Mouse (Mus musculus): ENCODE measurements at regions not wholly inside any gene's neighbourhood (a gene's known extent, or its start where the extent isn't known, plus 50 kb on each side); places are given as distances from the start of the nearest gene placed in this dataset.
"Not testable (repeated sequence)": the region's sequence is repeated elsewhere in the genome, so short reads cannot be mapped to it uniquely, and the experiment has no call there.

DNA sequence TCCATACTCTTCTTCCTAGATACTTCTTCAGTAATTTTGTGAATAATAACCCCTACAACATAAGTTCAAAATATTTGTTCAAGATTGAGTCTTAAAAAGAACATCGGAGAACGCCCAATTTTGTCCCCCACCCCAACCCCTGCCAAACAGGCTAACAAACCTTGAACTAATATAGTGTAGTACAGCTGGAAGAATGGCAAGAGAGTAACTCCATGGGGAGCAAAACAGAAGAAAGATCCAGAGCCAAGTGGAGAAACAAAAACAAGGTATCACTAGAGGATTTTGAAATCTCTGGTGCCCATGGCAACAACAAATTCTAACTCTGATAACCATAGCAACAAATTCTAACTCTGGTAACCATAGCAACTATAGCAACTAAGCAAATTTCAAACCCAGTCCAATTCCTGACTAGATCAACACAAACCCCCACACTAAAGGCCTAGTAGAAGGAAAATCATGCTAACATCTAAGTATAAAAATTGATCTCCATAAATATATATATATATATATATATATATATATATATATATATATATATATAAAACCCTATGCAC lies 74.2 kb upstream of the Magee2 start:
- DNase-seq (ENCODE audit: low read depth, low spot score), result peak; percentile 50

DNA sequence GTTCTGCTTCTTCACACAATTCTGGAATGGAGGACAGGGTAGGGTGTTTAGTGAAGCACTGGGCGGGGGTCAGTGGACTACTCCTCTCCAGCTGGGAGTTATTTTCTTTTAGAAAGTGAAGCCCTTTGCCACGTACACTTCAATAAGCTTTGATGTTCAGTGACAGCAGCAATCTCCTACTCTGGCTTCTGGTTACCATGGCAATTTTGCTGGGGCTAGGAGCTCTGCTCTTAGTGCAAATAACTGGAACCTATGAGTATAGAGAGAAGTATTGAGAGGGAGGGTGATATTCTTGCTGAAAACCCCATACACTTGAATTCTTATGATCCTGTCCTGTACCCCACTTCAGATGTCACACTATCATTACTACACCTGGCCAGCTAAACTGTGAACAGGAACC lies 94.5 kb upstream of the Magee2 start:
- DNase-seq (ENCODE audit: low read depth, low spot score), result no peak

DNA sequence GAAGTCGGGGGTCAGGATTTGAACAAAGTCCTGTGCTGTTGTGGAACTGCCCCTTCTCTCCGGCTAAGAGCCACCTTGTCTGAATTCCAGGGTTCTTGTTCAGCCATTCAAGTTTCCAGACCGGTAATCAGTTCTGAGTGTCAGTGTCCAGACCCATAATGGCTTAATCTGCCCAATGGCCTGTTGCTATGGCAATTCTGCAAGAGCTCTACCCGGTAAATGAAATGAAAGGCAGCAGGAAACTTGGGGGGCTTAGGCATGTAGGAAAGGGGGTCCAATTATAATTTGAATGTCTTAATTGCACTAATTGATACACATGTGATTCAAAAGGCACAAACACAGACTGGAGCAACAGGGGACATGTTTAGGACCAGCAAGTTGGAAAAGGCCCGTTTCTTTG lies 95.7 kb upstream of the Magee2 start:
- DNase-seq (ENCODE audit: low read depth, low spot score), result not testable (repeated sequence)

DNA sequence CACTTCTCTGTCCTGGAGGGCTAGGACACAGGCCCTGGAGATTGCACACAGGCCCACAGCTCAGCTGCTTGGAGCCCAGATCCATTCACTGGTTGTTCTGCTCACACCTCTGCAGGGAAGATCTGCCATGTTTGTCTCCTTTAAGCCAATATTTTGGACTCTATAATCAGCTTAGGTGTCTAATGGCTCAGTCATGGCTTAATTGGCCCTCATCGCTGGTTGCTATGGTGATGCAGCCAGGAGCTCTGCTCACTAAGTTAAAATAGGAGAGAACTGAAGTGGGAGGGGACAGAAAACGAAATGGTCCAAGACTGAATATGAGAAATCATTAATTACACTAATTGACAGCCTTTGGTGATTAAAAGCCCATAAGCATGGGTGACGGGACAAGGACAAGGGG lies 96.3 kb upstream of the Magee2 start:
- DNase-seq (ENCODE audit: low read depth, low spot score), result not testable (repeated sequence)

DNA sequence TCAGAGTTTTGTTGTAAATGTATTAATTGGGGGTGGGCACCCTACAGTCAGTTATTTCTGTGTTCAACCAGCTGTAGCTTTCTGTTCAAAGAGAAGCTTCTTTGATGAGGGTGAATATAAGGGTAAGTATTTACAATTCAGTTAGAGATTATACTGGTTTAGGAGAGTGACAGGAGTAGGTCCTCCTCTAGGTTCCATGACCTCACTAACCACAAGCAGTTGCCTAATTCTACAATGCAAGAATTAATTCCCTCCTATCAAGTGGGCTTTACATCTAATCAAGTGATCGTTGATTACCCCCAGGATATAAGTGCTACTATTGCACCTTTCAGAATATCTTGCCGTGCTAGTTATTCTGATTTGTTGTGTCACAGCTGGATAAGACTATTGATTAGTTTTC lies 101.1 kb upstream of the Pbdc1 start:
- DNase-seq (ENCODE audit: low read depth, low spot score), result no peak

DNA sequence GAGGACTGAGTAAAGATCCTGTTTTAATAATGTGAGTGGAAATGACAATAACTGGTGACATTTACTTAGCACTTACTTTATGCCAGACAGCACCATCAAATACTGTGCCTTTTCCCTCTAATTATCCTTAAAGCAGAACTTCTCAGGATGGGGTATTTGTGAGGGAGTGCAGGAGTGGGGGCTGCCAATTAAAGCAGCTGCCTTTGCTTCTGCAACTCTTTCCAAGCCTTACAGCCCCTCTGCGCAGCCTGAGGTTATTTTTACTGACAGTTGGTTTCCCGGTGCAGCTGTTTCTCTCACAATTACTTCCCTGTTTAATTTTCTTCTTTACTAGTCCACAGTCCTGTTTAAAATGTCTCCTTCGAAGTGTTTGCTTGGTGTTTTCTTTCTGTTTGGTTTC lies 76.3 kb upstream of the Pbdc1 start:
- no peak for DNase-seq (ENCODE audit: low read depth, low spot score)

DNA sequence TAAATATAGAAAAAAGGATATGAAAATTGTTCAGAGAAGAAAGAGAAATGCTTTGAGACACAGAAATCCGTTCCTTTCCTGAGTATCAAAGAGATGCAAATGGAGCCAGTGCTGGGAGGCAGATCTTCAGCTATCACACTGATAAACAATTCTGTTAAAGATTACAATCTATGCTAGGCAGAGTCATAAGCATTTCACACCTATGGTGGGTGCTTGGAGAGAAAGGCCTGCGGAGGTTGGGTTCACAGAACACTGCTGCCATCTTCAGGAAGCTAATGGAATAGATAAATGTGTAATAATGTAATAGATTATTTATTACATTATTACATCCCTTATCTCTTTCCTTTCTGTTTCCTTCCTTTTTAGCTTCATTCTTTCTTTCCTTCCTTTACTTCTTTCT lies 73.1 kb upstream of the Pbdc1 start:
- no peak for DNase-seq (ENCODE audit: low read depth, low spot score)

Measured in telencephalon, adult 2 months (tissue).